Mouse (Mus musculus) thymus, adult 2 months (tissue): ENCODE results near the gene Zfp119b.

ENCODE experiments used
- CTCF ChIP-seq: fragments of 200-500 bp; IDR thresholded peaks from 2 replicates; pipeline ENCODE4 v1.5.1; 2012; ENCODE audit warnings: mild to moderate bottlenecking, control low read depth, low read length, moderate library complexity, borderline replicate concordance; ENCODE audit not compliant: control insufficient read depth, poor library complexity, insufficient read depth; ENCODE audit errors: extremely low read depth
- POLR2A ChIP-seq: fragments of 200-500 bp; IDR thresholded peaks from 2 replicates; pipeline ENCODE4 v1.6.1; 2012; ENCODE audit warnings: mild to moderate bottlenecking, low read length, control low read depth, moderate library complexity; ENCODE audit not compliant: control insufficient read depth, poor library complexity, insufficient read depth; ENCODE audit errors: extremely low read depth

- TF ChIP-seq CTCF (no peak), POLR2A (no peak)
Observed at GRCm38 (mm10) chr17:55903687-55904086, 45.6 kb downstream of the Zfp119b start.
